Mouse (Mus musculus) liver, adult 2 months (tissue): Measurements from ENCODE around the gene Lbh.

Experiments used
- CTCF ChIP-seq: fragments of 200-500 bp; IDR thresholded peaks from 2 replicates; pipeline ENCODE4 v1.5.1; 2011; ENCODE audit warnings: low read depth, low read length, control low read depth
- POLR2A ChIP-seq: fragments of 200-500 bp; IDR thresholded peaks from 2 replicates; pipeline ENCODE4 v1.6.1; 2011; ENCODE audit warnings: low read length, control low read depth; ENCODE audit not compliant: insufficient read depth; ENCODE audit errors: extremely low read depth

DNA sequence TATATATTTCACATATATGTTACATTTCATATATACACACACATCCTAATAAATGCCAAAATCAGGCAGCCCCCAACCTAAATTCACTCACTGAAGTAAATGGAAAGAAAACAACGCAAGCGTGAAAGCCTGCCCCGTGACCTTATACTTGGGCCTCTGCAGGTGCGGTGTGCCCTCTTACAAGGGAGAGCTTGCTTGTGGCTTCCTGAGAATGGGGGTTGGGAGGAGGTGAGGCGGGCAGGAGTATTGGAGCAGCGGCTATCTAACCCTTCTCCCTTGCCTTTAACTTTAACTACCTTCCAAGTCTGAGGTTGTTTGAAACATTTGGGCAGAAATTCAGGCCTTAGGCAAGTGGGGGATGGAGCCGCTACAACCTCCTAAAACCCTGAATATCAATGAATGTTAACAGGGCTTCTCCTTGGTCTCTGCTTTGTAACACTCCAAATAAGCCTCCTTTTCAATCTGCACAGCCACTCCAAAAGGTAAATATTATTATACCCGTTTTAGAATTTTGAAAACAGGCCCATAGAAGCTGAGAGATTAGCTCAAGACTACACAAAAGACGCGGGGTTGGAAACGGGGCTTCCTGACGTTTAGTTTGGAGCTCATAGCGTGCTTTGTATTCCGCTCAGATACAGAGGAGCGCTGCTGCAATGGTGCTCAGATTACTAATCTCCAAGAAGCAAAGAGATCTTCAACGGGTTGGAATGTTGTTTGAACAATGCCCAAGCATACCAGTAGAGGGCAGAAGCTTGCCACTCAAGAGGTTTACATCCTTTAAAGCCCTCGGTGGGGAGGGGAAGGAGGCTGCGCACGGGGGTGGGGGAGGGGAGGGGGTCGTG is 28.3 kb upstream of the Lbh start:
- TF ChIP-seq CTCF = peak; percentile 56
- no peak for TF ChIP-seq POLR2A
